Mouse (Mus musculus): Measurements from ENCODE around the gene Optn. TPM values are rescaled to one million over a fixed set of nuclear protein-coding genes. Genes with fewer than 3 reads are reported as not detected.

The Optn gene
- polyA plus RNA-seq, 1 experiment from 2014 or later, result 3.4 TPM

DNA sequence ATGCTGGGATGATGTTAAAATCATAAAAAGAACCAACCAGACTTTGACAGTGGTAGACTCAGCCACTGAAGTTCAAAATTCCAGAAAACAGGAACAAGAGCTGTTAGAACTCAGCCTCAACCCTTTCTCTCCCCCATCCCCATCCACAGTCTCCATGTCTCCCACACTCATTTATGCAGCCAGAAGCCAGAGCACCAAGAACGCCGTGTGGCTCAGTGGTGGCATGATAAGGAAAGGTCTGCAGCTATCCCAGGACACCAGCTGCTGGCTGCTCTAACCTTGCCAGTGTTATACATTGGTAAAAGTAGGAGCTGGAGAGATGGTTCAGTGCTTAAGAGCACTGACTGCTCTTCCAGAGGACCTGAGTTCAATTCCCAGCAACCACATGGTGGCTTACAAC lies 16.8 kb downstream of the Optn start:
- DNase-seq (ENCODE audit: low spot score), result no peak
- Histone ChIP-seq H3K36me3 (no peaks in the 10 kb centered on the region), H3K9me3 (replicated peaks) (no peaks in the 10 kb centered on the region), H3K4me1 (peaks cover 10% of the 10 kb centered on the region; the same call in 1 of the 2 replicates), H3K27ac (replicated peaks) (no peak overlapping the region), H3K4me3 (no peak overlapping the region), H3K27me3 (ENCODE audit: low read depth, poor library complexity, severe bottlenecking) (no peaks in the 10 kb centered on the region)
- 98% methylated on average over 2 of the region's 2 CpGs for WGBS

DNA sequence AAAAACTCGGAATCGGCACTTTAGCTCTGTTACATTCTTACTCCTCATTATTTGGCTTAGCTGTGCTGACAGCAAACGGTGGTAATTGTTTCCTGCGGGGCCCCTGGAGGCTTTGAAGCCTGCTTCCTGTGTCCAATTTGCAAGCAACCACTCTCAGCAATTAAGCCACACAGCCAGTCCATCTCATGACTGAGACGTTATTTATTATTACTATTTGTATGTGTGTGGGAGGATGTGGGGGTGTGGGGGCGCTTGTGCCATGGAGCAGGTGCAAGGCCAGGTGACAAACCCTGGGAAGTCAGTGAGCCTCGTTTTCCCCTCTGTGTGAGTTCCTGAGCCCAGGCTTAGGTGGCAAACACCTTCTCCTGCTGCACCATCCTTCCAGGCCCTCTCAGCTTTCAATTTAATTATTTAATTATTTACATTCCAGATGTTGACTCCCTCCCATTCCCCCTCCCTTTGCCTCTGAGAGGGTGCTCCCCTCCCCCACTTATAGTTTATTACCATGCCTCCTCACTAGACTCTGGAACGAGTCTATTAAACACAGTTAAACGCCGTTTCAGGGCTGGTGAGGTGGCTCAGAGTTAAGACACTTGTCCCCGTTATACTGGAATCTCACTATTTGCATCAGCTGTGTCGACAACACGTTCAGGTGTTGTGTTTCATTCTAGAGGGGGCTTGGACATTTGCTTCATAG lies 18.4 kb downstream of the Optn start:
- Histone ChIP-seq H3K27me3 (ENCODE audit: low read depth, poor library complexity, severe bottlenecking) (no peaks in the 10 kb centered on the region), H3K4me3 (no peak overlapping the region), H3K4me1 (peaks cover 10% of the 10 kb centered on the region; the same call in 1 of the 2 replicates), H3K9me3 (replicated peaks) (no peaks in the 10 kb centered on the region), H3K27ac (replicated peaks) (no peak overlapping the region), H3K36me3 (no peaks in the 10 kb centered on the region)
- DNase-seq (ENCODE audit: low spot score), result no peak
- 59% methylated on average over 13 of the region's 13 CpGs for WGBS

DNA sequence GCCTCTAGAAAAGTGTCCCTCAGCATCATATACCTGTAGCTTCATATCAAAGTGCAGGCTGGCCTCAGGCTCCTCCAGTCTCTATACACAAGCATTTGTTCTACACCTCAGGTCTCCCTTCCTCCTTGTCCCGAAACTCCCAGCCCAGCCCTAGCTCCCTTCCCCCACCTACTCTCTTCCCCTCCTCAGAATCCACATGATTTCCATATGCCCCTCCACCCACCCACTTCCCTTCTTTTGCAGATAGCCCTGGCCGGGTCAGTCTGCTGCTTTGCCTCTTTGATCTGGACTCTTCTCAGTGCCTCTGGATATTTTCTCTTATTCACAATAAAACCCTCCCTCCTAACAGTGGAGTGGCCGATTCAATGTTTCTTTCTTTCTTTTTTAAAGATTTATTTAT lies 19.5 kb downstream of the Optn start:
- Histone ChIP-seq H3K27ac (replicated peaks) (no peak overlapping the region), H3K4me1 (peaks cover 6% of the 10 kb centered on the region; the same call in 1 of the 2 replicates), H3K36me3 (no peaks in the 10 kb centered on the region), H3K4me3 (no peak overlapping the region), H3K27me3 (ENCODE audit: low read depth, poor library complexity, severe bottlenecking) (no peaks in the 10 kb centered on the region), H3K9me3 (replicated peaks) (no peaks in the 10 kb centered on the region)
- WGBS, result 68% methylated on average over 3 of the region's 3 CpGs
- no peak for DNase-seq (ENCODE audit: low spot score)

DNA sequence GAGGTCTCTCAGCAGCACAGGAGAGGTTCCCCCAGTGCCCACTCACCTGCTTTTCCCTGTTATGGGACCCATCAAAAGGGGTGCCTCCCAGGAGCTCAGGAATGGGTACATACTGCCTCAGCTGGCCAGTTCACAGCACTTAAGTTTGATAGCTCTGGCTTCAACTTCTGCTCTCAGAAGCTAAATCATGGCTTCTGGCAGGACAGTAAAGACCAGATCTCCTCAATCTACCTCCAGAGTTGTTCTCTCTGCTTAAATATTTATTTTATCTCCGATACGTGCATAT lies 20.4 kb downstream of the Optn start:
- 87% methylated on average over 2 of the region's 2 CpGs for WGBS
- H3K4me3 ChIP-seq, result no peak overlapping the region
- H3K9me3 ChIP-seq (replicated peaks), result no peaks in the 10 kb centered on the region
- DNase-seq (ENCODE audit: low spot score), result no peak
- peaks cover 6% of the 10 kb centered on the region; the same call in 1 of the 2 replicates for H3K4me1 ChIP-seq
- no peak overlapping the region for H3K27ac ChIP-seq (replicated peaks)
- H3K27me3 ChIP-seq (ENCODE audit: low read depth, poor library complexity, severe bottlenecking), result no peaks in the 10 kb centered on the region
- H3K36me3 ChIP-seq, result no peaks in the 10 kb centered on the region

DNA sequence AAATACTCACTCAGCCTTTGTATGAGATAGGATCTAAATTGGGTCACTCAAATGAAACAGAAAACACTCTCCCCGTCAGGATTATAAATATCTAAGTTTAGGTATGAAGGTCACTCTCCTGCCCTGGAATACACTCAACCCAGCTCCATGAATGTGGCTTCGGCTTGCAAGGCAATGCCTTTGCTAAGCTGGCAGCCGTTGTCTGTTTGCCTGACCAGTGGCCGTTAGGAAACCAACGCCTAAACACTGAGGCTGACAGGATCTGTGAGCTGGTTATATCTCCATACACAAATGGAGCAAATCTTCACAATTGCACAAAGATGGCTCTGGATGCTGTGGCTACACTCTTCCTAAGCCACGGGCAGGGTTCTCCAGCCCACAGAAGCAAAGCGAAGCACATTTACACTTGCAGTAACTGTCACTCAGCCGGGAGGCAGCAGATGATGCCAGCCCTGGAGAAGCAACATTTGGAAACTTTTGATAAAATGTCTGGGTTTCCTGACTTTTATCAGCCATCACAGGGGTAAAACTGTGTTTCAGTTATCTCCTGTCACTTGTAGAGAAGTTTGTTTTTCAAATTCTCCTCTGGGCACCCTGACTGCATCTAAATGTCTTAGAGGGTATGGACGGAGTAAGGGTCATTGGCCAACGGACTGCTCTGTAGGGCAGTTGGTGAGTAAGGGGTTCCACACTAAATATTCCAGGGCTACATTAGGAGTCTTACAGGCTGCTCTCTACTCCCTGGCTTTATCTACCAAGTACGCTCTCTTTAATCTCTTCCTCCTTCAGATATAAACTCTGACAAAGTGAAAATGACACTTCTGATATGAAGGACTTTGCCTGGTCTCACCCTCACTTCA lies 21.0 kb downstream of the Optn start:
- peaks cover 6% of the 10 kb centered on the region; the same call in 1 of the 2 replicates for H3K4me1 ChIP-seq
- no peak overlapping the region for H3K4me3 ChIP-seq
- no peaks in the 10 kb centered on the region for H3K9me3 ChIP-seq (replicated peaks)
- DNase-seq (ENCODE audit: low spot score), result no peak
- H3K36me3 ChIP-seq, result no peaks in the 10 kb centered on the region
- H3K27me3 ChIP-seq (ENCODE audit: low read depth, poor library complexity, severe bottlenecking), result no peaks in the 10 kb centered on the region
- WGBS, result 87% methylated on average over 11 of the region's 11 CpGs
- no peak overlapping the region for H3K27ac ChIP-seq (replicated peaks)

DNA sequence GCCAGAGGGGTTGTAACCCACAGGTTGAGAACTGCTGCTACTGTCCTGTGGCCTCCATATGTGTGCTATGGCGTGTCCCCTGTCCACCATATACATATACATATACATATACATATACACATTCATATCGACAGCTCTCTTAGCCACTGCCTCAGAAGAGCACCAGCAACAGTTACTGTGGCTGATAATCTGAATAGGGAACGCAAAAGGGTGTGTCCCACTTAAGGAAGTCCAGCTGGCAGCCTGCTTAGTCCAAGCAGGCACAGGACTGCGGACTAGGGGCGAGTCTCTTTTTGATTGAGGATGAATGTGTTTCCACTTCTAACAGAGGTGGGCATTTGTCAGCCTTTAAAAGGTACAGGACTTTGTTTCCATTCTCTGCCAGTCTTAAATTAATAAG lies 22.0 kb downstream of the Optn start:
- no peaks in the 10 kb centered on the region for H3K9me3 ChIP-seq (replicated peaks)
- H3K4me3 ChIP-seq, result no peak overlapping the region
- peaks cover 13% of the 10 kb centered on the region; the same call in 1 of the 2 replicates for H3K4me1 ChIP-seq
- no peaks in the 10 kb centered on the region for H3K36me3 ChIP-seq
- H3K27me3 ChIP-seq (ENCODE audit: low read depth, poor library complexity, severe bottlenecking), result no peaks in the 10 kb centered on the region
- WGBS, result 89% methylated on average over 5 of the region's 5 CpGs
- no peak overlapping the region for H3K27ac ChIP-seq (replicated peaks)
- no peak for DNase-seq (ENCODE audit: low spot score)

DNA sequence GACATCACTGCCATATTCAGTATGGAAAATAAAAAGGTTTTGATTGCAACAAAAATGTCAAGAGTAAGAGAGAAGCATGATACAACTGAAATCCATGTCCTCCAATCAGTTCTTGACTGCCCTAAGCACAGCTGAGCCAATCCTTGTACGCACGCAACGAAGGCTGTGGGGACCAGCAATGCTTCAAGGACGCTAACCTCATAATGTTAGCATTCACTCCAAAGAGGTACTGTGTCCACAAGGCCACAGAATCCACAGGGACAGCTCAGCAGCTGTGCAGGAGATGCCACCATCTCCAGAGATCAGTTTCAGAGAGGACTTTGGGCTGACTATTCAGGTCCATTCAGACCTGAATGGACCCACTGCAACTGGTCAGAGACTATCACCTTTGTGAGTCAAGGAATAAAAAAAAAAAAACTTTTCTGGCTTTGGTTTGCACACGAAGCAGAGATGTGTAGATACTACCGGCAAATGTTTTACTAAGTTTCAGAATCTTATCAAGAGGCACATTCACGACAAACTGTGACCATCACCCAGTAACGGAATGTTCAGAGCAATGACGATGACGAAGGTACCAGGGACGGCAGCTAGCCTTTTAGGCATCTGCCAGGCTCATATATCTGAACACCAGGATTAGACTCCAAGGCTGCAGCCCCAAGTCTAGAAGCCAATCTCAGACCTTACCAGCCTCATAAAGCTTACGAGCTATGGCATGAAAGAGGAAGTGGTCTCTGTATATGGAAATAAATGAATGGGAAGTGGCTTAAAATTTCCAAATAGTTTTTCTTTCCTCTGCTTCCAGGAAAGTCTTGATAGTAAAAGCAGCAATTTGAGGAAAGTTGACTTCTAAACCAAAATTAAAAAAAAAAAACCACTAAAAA lies 23.3 kb downstream of the Optn start:
- no peak overlapping the region for H3K27ac ChIP-seq (replicated peaks)
- no peak for DNase-seq (ENCODE audit: low spot score)
- WGBS, result 93% methylated on average over 12 of the region's 12 CpGs

DNA sequence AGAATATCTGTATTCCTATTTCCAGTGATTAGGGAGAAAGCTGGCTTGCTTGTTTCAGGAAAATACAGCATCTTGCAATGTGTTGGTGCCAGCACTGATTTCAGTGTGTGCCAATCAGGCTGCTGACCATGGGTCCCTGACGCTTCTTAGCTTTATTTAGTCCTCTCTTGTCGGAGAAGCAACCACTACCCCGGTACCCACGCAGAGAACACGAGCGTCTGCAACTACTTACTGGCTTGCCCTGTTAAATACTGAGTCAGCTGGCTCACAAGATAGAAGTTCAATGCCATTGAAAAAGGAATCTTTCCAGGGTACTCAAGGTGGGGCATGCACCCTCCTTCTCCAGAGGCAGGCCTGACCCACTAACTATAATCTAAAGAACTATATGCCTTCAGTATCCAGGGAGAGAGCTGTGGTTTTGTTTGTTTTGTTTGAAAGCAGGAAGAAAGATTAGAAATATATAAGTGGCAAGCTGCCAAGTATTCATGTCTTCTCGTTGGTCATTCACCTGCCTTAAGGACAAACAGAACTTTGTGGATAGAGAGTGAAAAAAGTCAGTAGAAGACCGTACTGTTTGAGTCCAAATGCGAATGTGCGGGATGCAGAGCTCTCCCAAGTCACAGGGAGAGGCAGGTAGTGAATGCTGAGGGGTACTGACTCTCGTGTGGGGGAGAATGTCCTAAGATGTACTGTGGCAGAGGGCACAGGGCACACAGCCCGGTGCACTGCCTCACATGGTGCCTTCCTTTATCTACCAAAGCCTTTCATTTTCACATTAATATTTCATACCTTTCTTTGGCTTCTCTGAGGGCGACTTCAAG lies 24.3 kb downstream of the Optn start:
- Histone ChIP-seq H3K4me3 (no peak overlapping the region), H3K27me3 (ENCODE audit: low read depth, poor library complexity, severe bottlenecking) (no peaks in the 10 kb centered on the region), H3K9me3 (replicated peaks) (no peaks in the 10 kb centered on the region), H3K4me1 (peaks cover 6% of the 10 kb centered on the region; the same call in 1 of the 2 replicates), H3K27ac (replicated peaks) (no peak overlapping the region), H3K36me3 (no peaks in the 10 kb centered on the region)
- WGBS, result 90% methylated on average over 13 of the region's 13 CpGs
- no peak for DNase-seq (ENCODE audit: low spot score)

More for the DNA sequence above, 23.3 kb downstream of the Optn start:
- Histone ChIP-seq H3K27me3 (ENCODE audit: low read depth, poor library complexity, severe bottlenecking) (no peaks in the 10 kb centered on the region), H3K9me3 (replicated peaks) (no peaks in the 10 kb centered on the region), H3K36me3 (no peaks in the 10 kb centered on the region), H3K4me1 (peaks cover 11% of the 10 kb centered on the region; the same call in 1 of the 2 replicates), H3K4me3 (no peak overlapping the region)

DNA sequence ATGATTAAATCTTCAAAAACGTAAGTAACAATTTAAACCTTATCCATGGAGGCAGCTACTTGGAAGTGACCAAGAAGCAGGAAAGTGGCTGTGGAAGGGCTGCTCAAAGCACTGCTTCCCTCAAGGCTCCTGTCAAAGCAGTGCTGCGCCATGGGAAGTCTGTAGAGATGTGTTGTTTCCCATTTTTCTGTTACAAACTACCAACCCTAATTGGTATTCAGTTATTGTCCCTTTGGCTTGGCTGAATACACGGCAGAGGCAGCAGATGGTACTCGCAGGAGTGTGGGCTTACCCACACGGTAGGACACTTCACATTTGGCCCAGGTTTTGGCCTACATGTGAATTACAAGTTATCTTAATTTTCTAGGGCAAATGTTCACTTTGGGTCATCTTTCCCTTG lies 25.5 kb downstream of the Optn start:
- no peaks in the 10 kb centered on the region for H3K36me3 ChIP-seq
- H3K27ac ChIP-seq (replicated peaks), result no peak overlapping the region
- WGBS, result 84% methylated on average over 5 of the region's 5 CpGs
- H3K27me3 ChIP-seq (ENCODE audit: low read depth, poor library complexity, severe bottlenecking), result no peaks in the 10 kb centered on the region
- no peak overlapping the region for H3K4me3 ChIP-seq
- H3K9me3 ChIP-seq (replicated peaks), result no peaks in the 10 kb centered on the region
- no peak for DNase-seq (ENCODE audit: low spot score)
- peaks cover 6% of the 10 kb centered on the region; the same call in 1 of the 2 replicates for H3K4me1 ChIP-seq

DNA sequence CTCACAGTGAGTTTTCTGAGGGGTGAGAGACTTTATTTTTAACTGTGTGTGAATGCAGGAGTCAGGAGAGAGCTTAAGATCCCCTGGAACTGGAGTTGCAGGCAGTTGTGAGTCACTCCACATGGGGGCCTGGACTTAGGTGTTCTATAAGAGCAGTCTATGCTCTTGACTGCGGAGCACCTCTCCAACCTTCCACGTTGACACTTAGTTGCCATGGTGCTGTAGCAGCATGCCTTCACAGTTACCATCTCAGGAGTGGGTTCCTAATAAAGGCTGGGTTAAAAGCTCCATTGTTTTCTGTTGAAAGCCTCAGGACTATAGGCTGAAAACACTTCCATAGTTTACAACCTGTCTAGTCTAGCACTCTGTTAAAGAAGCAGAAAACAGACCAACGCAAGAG lies 26.5 kb downstream of the Optn start:
- WGBS, result 67% methylated on average over 3 of the region's 3 CpGs
- Histone ChIP-seq H3K27me3 (ENCODE audit: low read depth, poor library complexity, severe bottlenecking) (no peaks in the 10 kb centered on the region), H3K4me3 (no peak overlapping the region), H3K4me1 (peaks cover 6% of the 10 kb centered on the region; the same call in 1 of the 2 replicates), H3K9me3 (replicated peaks) (no peaks in the 10 kb centered on the region), H3K27ac (replicated peaks) (no peak overlapping the region), H3K36me3 (no peaks in the 10 kb centered on the region)
- DNase-seq (ENCODE audit: low spot score), result no peak

DNA sequence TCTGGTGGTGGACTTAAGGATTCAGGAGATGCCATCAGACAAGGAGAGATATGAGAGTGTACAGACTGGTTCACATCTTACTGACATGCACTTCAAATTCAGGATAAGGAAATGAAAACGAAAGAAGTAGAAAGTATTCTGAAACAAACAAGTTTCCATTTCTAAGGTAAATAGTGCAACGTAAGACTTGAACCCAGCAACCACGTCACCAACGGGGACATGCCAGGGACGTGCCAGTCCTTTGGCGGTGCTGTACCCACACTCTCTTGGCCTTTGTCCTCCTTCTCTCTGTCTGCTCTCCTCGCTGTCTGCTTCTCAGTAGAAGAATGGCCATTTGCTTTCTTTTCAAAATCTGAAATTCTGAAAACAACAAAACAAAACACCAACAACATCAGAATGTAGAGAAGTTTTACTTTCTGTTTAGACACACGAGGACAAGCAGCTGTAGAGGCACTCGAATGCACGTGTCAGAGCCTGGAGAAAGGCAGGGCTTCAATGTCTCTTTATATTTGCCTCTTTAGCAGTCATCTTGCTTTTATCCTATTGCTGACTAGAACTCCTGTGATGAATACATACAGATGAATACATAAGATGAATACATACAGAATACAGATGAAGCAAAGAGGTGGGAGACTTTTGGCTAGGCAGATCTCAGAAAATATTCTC lies 27.3 kb downstream of the Optn start:
- no peak overlapping the region for H3K27ac ChIP-seq (replicated peaks)
- no peaks in the 10 kb centered on the region for H3K9me3 ChIP-seq (replicated peaks)
- DNase-seq (ENCODE audit: low spot score), result no peak
- WGBS, result 87% methylated on average over 10 of the region's 10 CpGs
- no peaks in the 10 kb centered on the region for H3K27me3 ChIP-seq (ENCODE audit: low read depth, poor library complexity, severe bottlenecking)
- peaks cover 6% of the 10 kb centered on the region; the same call in 1 of the 2 replicates for H3K4me1 ChIP-seq
- H3K4me3 ChIP-seq, result no peak overlapping the region
- no peaks in the 10 kb centered on the region for H3K36me3 ChIP-seq
